Mouse (Mus musculus) stomach, embryonic 14.5 days (tissue): Measurements from ENCODE around the gene Tenm4. TPM values are rescaled to one million over a fixed set of nuclear protein-coding genes. Genes with fewer than 3 reads are reported as not detected.
A peak's percentile ranks its signal among the peaks of the same experiment; 100 is the strongest.

Experiments
- ATAC-seq: fragments of 200-750 bp; cut with Nextera tagmentation; 2 replicates; pipeline ENCODE4 v1.8.0; 2017; ENCODE audit warnings: low read depth, moderate TSS enrichment; ENCODE audit not compliant: insufficient number of reproducible peaks, insufficient read depth, low FRiP score
- H3K27ac ChIP-seq: fragments of 300-500 bp; sonication (generic); 2 replicates; pipeline ENCODE4 v1.5.1; 2014; ENCODE audit warnings: mild to moderate bottlenecking, low read length, moderate library complexity, mixed read lengths
- H3K27me3 ChIP-seq: fragments of 300-500 bp; sonication (generic); 2 replicates; pipeline ENCODE4 v1.6.1; 2014; ENCODE audit warnings: low read length, control low read depth, mixed read lengths; ENCODE audit not compliant: control insufficient read depth, insufficient read depth
- H3K36me3 ChIP-seq: fragments of 300-500 bp; sonication (generic); 2 replicates; pipeline ENCODE4 v1.6.1; 2014; ENCODE audit warnings: mild to moderate bottlenecking, control low read depth, low read length, moderate library complexity, mixed read lengths; ENCODE audit not compliant: control insufficient read depth, insufficient read depth
- H3K4me1 ChIP-seq: fragments of 300-500 bp; sonication (generic); 2 replicates; pipeline ENCODE4 v1.6.1; 2014; ENCODE audit warnings: low read length, control low read depth, mixed read lengths; ENCODE audit not compliant: control insufficient read depth, insufficient read depth
- H3K4me2 ChIP-seq: fragments of 300-500 bp; sonication (generic); replicated peaks from 2 replicates; pipeline ENCODE4 v1.6.1; 2014; ENCODE audit warnings: low read depth, low read length, control low read depth
- H3K4me3 ChIP-seq: fragments of 300-500 bp; sonication (generic); 2 replicates; pipeline ENCODE4 v1.5.1; 2014; ENCODE audit warnings: low read depth, low read length, control low read depth
- H3K9ac ChIP-seq: fragments of 300-500 bp; sonication (generic); replicated peaks from 2 replicates; pipeline ENCODE4 v1.6.1; 2014; ENCODE audit warnings: low read depth, mild to moderate bottlenecking, control low read depth, low read length, moderate library complexity, mixed read lengths
- H3K9me3 ChIP-seq: fragments of 300-500 bp; sonication (generic); 2 replicates; pipeline ENCODE4 v1.6.1; 2016; ENCODE audit warnings: low read depth, low read length, control low read depth; ENCODE audit not compliant: control insufficient read depth
- WGBS: fragments of 180-500 bp; shearing (Covaris S2); extraction: QIAGEN DNeasy Blood & Tissue Kit; methylation state at CpG from one replicate; pipeline ENCODE4 v1.1.7; 2014; 5-methylcytosine and 5-hydroxymethylcytosine counted together
- polyA plus RNA-seq: library from polyadenylated mRNA; unstranded; fragments of >200 nt; fragmentation: Nextera tagmentation; extraction: Ambion mirVana; gene quantifications from 2 replicates; pipeline ENCODE4 v1.2.1, GENCODE M21; 2014

Gene Tenm4
- polyA plus RNA-seq, 1 experiment from 2014 or later: 28.8 TPM

GRCm38 (mm10) chr7:96400411-96400810, 229.4 kb downstream of the Tenm4 start:
- 57% methylated on average over 11 of the region's 11 CpGs for WGBS
- Histone ChIP-seq H3K27me3 (no peaks in the 10 kb centered on the region), H3K4me1 (no peaks in the 10 kb centered on the region), H3K4me3 (no peak overlapping the region), H3K27ac (no peak overlapping the region), H3K4me2 (no peak overlapping the region), H3K9me3 (no peaks in the 10 kb centered on the region), H3K36me3 (no peaks in the 10 kb centered on the region), H3K9ac (no peak overlapping the region)
- ATAC-seq: no peak

- WGBS: 75% methylated on average over 8 of the region's 8 CpGs
- ATAC-seq: no peak
- Histone ChIP-seq H3K9ac (no peak overlapping the region), H3K27me3 (no peaks in the 10 kb centered on the region), H3K4me3 (no peak overlapping the region), H3K4me1 (no peaks in the 10 kb centered on the region), H3K4me2 (no peak overlapping the region), H3K27ac (no peak overlapping the region), H3K9me3 (no peaks in the 10 kb centered on the region), H3K36me3 (no peaks in the 10 kb centered on the region)
Measured at GRCm38 (mm10) chr7:96406630-96407214, 235.7 kb downstream of the Tenm4 start.

- no peaks in the 10 kb centered on the region for H3K36me3 ChIP-seq
- no peak overlapping the region for H3K27ac ChIP-seq
- ATAC-seq: no peak
- no peaks in the 10 kb centered on the region for H3K27me3 ChIP-seq
- 68% methylated on average over 6 of the region's 6 CpGs for WGBS
- H3K9ac ChIP-seq: no peak overlapping the region
- H3K4me2 ChIP-seq: no peak overlapping the region
- no peaks in the 10 kb centered on the region for H3K9me3 ChIP-seq
- H3K4me3 ChIP-seq: no peak overlapping the region
- no peaks in the 10 kb centered on the region for H3K4me1 ChIP-seq
Measured at GRCm38 (mm10) chr7:96408161-96408889, 237.3 kb downstream of the Tenm4 start.

GRCm38 (mm10) chr7:96409323-96409880, 238.4 kb downstream of the Tenm4 start:
- no peaks in the 10 kb centered on the region for H3K27me3 ChIP-seq
- H3K9ac ChIP-seq: no peak overlapping the region
- WGBS: 57% methylated on average over 11 of the region's 11 CpGs
- H3K9me3 ChIP-seq: no peaks in the 10 kb centered on the region
- no peak for ATAC-seq
- no peak overlapping the region for H3K27ac ChIP-seq
- H3K4me1 ChIP-seq: no peaks in the 10 kb centered on the region
- H3K4me2 ChIP-seq: no peak overlapping the region
- no peak overlapping the region for H3K4me3 ChIP-seq
- no peaks in the 10 kb centered on the region for H3K36me3 ChIP-seq

GRCm38 (mm10) chr7:96413822-96414221, 242.8 kb downstream of the Tenm4 start:
- Histone ChIP-seq H3K9ac (no peak overlapping the region), H3K4me3 (no peak overlapping the region), H3K27ac (0 out of 2 replicates have a peak overlapping the region, but pooled peaks have one; percentile 22), H3K27me3 (no peaks in the 10 kb centered on the region), H3K36me3 (no peaks in the 10 kb centered on the region), H3K4me1 (0 out of 2 replicates have a peak, but pooled peaks cover 7% of the 10 kb centered on the region), H3K9me3 (no peaks in the 10 kb centered on the region), H3K4me2 (no peak overlapping the region)
- ATAC-seq: no peak
- WGBS: 45% methylated on average over 1 of the region's 1 CpGs

- ATAC-seq: no peak
- H3K4me2 ChIP-seq: no peak overlapping the region
- H3K36me3 ChIP-seq: no peaks in the 10 kb centered on the region
- H3K27me3 ChIP-seq: no peaks in the 10 kb centered on the region
- WGBS: 48% methylated on average over 9 of the region's 9 CpGs
- no peak overlapping the region for H3K4me3 ChIP-seq
- H3K27ac ChIP-seq: 0 out of 2 replicates have a peak overlapping the region, but pooled peaks have one; percentile 22
- 0 out of 2 replicates have a peak, but pooled peaks cover 7% of the 10 kb centered on the region for H3K4me1 ChIP-seq
- no peak overlapping the region for H3K9ac ChIP-seq
- no peaks in the 10 kb centered on the region for H3K9me3 ChIP-seq
Measured at GRCm38 (mm10) chr7:96414290-96415055, 243.4 kb downstream of the Tenm4 start.

GRCm38 (mm10) chr7:96417251-96418004, 246.4 kb downstream of the Tenm4 start:
- Histone ChIP-seq H3K27me3 (no peaks in the 10 kb centered on the region), H3K4me2 (no peak overlapping the region), H3K4me3 (no peak overlapping the region), H3K9me3 (no peaks in the 10 kb centered on the region), H3K36me3 (no peaks in the 10 kb centered on the region), H3K4me1 (0 out of 2 replicates have a peak, but pooled peaks cover 7% of the 10 kb centered on the region), H3K27ac (no peak overlapping the region), H3K9ac (no peak overlapping the region)
- ATAC-seq: peak; percentile 57; the same call in 1 of the 2 replicates
- 63% methylated on average over 13 of the region's 13 CpGs for WGBS

GRCm38 (mm10) chr7:96418146-96418545, 247.1 kb downstream of the Tenm4 start:
- ATAC-seq: no peak
- no peaks in the 10 kb centered on the region for H3K36me3 ChIP-seq
- 79% methylated on average over 3 of the region's 3 CpGs for WGBS
- H3K9me3 ChIP-seq: no peaks in the 10 kb centered on the region
- H3K4me2 ChIP-seq: no peak overlapping the region
- 0 out of 2 replicates have a peak, but pooled peaks cover 7% of the 10 kb centered on the region for H3K4me1 ChIP-seq
- no peaks in the 10 kb centered on the region for H3K27me3 ChIP-seq
- H3K9ac ChIP-seq: no peak overlapping the region
- no peak overlapping the region for H3K4me3 ChIP-seq
- H3K27ac ChIP-seq: no peak overlapping the region
